Mouse (Mus musculus): ENCODE results near the gene Atp11a. TPM values are rescaled to one million over a fixed set of nuclear protein-coding genes. Genes with fewer than 3 reads are reported as not detected.

Atp11a gene
- polyA plus RNA-seq, 1 experiment from 2014 or later: 7.0 TPM

DNA sequence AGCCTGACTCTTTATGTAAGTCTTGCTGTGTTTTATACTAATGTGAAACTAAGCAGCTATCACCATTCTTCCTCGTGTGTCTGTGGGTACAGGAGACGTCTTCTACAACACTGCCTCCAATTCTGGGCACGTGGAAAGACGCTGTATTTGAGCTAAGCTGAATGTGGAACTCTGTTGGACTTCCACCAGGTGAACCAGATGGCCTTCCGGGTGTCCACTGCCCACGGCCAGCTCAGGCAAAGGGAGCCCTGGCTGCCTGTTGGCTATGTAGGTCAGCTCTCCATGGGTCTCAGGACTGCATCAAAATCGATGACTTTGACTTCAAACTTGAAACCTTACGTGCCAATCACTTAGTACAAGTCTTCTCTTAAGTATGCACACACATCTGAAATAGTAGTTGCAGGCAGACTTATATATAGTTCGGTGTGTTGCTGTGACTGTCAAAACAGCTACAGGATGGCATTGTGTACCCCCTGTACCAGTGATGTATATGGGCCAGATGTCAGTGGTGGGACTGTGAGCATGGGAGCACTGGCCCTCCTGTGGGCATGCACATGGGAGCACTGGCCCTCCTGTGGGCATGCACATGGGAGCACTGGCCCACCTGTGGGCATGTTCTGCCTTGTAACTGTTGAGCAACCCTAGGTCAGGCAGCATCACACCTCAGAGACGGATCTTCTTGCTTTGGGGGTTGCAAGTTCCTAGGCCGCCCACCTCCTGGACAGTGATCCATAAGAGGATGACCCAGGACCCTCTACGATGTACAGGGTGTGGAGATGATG lies 137.2 kb downstream of the Atp11a start:
- Histone ChIP-seq H3K36me3 (ENCODE audit: control insufficient read depth, insufficient read depth, low read length) (no peaks in the 10 kb centered on the region), H3K4me3 (ENCODE audit: low read depth, low read length) (no peak overlapping the region), H3K27me3 (replicated peaks; ENCODE audit: control insufficient read depth, insufficient read depth, low read length) (peaks cover 3% of the 10 kb centered on the region; the same call in 1 of the 2 replicates), H3K27ac (ENCODE audit: low read depth, low read length) (no peak overlapping the region), H3K4me1 (replicated peaks; ENCODE audit: control insufficient read depth, insufficient read depth, low read length) (peaks cover 5% of the 10 kb centered on the region; the same call in 1 of the 2 replicates), H3K9me3 (ENCODE audit: control insufficient read depth, low read length) (no peaks in the 10 kb centered on the region), H3K9ac (ENCODE audit: low read depth, low read length) (no peak overlapping the region), H3K4me2 (no peak overlapping the region)
- ATAC-seq (replicated peaks; ENCODE audit: low FRiP score) (no peak), DNase-seq (ENCODE audit: low spot score) (no peak)
- WGBS: 76% methylated on average over 12 of the region's 12 CpGs

DNA sequence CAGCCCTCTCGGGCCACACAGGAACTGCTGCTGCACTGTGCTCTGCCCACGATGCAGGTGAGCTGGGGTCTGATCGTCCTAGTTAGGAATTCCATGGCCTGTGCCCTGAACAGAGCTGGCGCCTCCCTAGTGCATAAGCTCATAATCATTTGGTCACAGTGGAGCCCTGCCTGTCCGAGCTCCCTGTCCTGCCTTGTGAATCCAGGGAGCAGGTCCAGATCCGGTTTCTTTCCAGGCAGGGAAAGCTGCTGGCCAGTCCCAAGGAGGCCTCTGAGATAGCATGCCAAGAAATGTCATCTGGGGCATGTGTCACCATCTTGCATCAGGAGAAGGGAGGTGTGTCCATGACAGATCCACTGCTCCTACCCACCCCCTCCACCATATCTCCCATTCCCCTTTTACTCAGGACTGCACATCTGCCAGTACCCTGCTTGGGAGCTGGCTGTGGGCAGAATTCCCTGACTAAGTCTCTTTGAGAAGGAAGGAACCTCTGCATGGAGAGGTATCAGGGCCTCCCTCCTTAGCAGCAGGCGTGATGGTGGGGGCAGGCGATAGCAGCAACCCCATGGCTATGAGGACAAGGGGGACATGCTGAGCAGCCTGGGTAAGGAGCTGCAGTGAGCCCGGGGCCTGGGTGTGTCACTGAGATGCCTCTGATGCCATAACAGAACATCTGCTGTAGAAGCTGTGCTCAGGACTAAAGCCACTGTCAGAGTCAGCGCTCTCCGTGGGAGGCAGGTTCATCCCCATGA lies 138.1 kb downstream of the Atp11a start:
- Histone ChIP-seq H3K4me1 (replicated peaks; ENCODE audit: control insufficient read depth, insufficient read depth, low read length) (peaks cover 5% of the 10 kb centered on the region; the same call in 1 of the 2 replicates), H3K4me3 (ENCODE audit: low read depth, low read length) (no peak overlapping the region), H3K27me3 (replicated peaks; ENCODE audit: control insufficient read depth, insufficient read depth, low read length) (peaks cover 2% of the 10 kb centered on the region; the same call in 1 of the 2 replicates), H3K4me2 (no peak overlapping the region), H3K36me3 (ENCODE audit: control insufficient read depth, insufficient read depth, low read length) (no peaks in the 10 kb centered on the region), H3K27ac (ENCODE audit: low read depth, low read length) (no peak overlapping the region), H3K9ac (ENCODE audit: low read depth, low read length) (no peak overlapping the region), H3K9me3 (ENCODE audit: control insufficient read depth, low read length) (no peaks in the 10 kb centered on the region)
- ATAC-seq (replicated peaks; ENCODE audit: low FRiP score): no peak
- 74% methylated on average over 11 of the region's 11 CpGs for WGBS
- DNase-seq (ENCODE audit: low spot score): no peak

DNA sequence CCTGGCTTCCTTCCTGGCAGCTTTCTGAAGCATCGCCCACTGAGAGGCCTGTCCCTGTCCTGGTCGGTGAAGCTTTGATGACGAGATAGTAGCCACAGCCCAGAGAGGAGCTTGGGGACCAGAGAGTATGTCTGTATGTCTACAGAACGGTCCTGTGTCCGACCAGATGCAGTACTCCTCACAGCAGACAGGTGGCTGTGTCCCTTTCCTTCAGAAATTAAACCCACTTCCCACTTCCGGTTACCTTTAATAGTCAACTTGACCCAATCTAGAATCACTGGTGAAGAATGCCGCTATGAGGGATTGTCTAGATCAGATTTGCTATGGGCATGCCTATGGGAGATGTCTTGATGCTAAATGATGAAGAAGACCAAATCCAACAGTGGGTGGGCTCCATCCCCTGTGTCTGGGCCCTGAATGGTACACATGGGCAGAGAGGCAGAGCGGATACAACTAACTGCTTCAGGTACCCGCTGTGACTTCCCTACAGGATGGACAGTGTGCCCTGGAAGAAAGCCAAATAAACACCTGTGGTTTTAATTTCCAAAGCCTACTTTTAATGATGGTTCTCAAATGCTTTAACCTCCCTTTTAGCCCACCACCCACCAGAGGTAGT lies 138.8 kb downstream of the Atp11a start:
- H3K36me3 ChIP-seq (ENCODE audit: control insufficient read depth, insufficient read depth, low read length): no peaks in the 10 kb centered on the region
- no peaks in the 10 kb centered on the region; the same call in 1 of the 2 replicates for H3K27me3 ChIP-seq (replicated peaks; ENCODE audit: control insufficient read depth, insufficient read depth, low read length)
- peaks cover 5% of the 10 kb centered on the region; the same call in 1 of the 2 replicates for H3K4me1 ChIP-seq (replicated peaks; ENCODE audit: control insufficient read depth, insufficient read depth, low read length)
- H3K9me3 ChIP-seq (ENCODE audit: control insufficient read depth, low read length): no peaks in the 10 kb centered on the region
- no peak overlapping the region for H3K27ac ChIP-seq (ENCODE audit: low read depth, low read length)
- no peak overlapping the region for H3K4me2 ChIP-seq
- ATAC-seq (replicated peaks; ENCODE audit: low FRiP score) (no peak), DNase-seq (ENCODE audit: low spot score) (no peak)
- no peak overlapping the region for H3K4me3 ChIP-seq (ENCODE audit: low read depth, low read length)
- WGBS: 70% methylated on average over 9 of the region's 9 CpGs
- H3K9ac ChIP-seq (ENCODE audit: low read depth, low read length): no peak overlapping the region

DNA sequence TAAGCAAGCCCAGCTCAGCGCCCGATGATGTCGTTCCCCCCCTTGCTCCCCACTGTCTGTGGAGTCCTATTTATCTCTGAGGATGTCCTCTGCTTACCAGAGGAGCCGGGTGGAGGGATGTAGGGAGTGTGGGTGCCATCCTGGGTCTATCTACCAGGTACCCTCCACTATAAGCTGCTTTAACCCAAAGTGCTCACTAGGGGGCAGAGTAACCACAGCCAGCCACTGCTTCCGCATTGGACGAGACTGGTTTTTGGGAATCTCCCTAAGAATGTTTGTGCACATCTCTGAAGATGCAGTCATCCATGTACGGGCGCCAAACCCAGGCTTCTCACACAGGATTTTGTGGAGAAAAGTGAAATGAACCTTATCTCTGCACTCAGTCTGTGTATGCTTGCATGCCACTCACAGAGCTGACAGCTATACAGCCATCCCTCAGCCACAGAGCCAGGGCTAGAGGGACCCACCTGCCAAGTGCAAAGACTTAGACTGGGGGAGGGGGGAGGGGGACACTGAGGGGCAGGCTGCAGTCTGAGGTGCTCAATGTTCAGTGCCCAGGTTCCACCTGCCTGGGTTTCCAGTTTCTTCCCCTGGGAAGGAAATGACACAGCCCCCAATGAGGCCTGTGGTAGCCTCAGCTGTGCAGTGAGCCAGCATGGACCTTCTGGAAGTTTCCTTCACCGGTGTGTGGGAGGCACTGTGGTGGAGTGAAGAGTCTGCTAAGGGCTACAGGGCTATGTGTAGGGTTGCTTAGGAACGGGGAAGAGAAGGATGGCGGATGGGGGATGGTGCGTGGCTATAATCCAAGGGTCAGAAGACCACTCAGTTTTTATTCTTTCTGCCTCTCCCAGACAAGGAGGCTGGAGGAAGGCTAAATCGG lies 139.9 kb downstream of the Atp11a start:
- Histone ChIP-seq H3K4me2 (no peak overlapping the region), H3K4me3 (ENCODE audit: low read depth, low read length) (no peak overlapping the region), H3K36me3 (ENCODE audit: control insufficient read depth, insufficient read depth, low read length) (no peaks in the 10 kb centered on the region), H3K9me3 (ENCODE audit: control insufficient read depth, low read length) (no peaks in the 10 kb centered on the region), H3K27ac (ENCODE audit: low read depth, low read length) (no peak overlapping the region), H3K9ac (ENCODE audit: low read depth, low read length) (no peak overlapping the region), H3K4me1 (replicated peaks; ENCODE audit: control insufficient read depth, insufficient read depth, low read length) (peaks cover 5% of the 10 kb centered on the region; the same call in 1 of the 2 replicates), H3K27me3 (replicated peaks; ENCODE audit: control insufficient read depth, insufficient read depth, low read length) (no peaks in the 10 kb centered on the region; the same call in 1 of the 2 replicates)
- ATAC-seq (replicated peaks; ENCODE audit: low FRiP score) (no peak), DNase-seq (ENCODE audit: low spot score) (no peak)
- WGBS: 46% methylated on average over 13 of the region's 13 CpGs

DNA sequence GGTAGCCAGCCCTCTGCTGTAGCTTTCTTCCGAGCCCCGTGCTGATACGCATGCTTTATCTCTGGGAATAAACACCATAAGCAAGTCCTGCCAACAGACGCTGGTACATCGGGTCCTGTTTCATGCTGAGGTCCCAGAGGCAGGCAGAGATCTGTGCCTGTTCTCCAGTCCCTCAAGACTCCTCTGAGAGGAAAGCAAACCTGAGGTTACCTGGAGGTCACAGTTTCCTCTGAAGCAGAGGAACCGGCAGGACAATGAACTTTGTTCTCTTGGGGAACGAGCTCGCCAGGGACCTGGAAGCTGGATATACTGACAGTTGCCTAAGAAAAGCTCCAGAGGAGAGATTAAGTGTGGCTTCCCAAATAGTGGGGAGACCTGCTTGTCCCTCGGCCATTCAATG lies 141.0 kb downstream of the Atp11a start:
- Histone ChIP-seq H3K4me1 (replicated peaks; ENCODE audit: control insufficient read depth, insufficient read depth, low read length) (peaks cover 5% of the 10 kb centered on the region; the same call in 1 of the 2 replicates), H3K36me3 (ENCODE audit: control insufficient read depth, insufficient read depth, low read length) (no peaks in the 10 kb centered on the region), H3K9me3 (ENCODE audit: control insufficient read depth, low read length) (no peaks in the 10 kb centered on the region), H3K27ac (ENCODE audit: low read depth, low read length) (no peak overlapping the region), H3K4me2 (no peak overlapping the region), H3K27me3 (replicated peaks; ENCODE audit: control insufficient read depth, insufficient read depth, low read length) (no peaks in the 10 kb centered on the region), H3K9ac (ENCODE audit: low read depth, low read length) (no peak overlapping the region), H3K4me3 (ENCODE audit: low read depth, low read length) (no peak overlapping the region)
- 51% methylated on average over 9 of the region's 9 CpGs for WGBS
- no peak for ATAC-seq (replicated peaks; ENCODE audit: low FRiP score)
- DNase-seq (ENCODE audit: low spot score): no peak

DNA sequence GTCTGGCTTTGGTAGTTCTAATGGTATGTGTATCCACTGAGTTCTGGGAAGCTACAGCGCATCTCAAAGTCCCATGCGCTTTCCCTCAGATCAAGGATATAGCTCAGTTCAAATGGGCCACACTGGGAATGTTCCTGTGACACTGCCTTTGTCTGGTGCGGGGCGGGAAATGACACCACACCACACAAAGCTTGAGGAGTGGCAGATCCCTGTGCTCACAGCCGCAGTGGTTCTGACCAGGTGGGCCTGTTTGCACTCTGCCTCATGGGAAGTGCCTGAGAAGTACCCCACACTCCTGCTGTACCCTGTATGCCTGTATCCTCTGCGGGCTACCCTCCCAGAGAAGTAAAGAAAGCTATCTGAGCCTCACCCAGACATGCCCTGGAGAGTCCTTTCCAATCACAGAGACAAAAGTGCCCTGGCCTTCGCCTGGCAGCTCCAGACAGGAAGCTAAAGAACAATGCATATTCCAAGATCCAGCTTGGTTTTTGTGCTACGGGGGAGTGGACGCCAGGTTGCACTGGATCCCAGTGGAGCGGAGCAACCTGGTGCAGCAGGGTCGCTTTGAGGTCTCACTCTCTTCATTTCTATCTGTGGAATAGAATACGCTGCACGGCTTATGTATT lies 147.1 kb downstream of the Atp11a start:
- no peak overlapping the region for H3K4me2 ChIP-seq
- no peaks in the 10 kb centered on the region for H3K27me3 ChIP-seq (replicated peaks; ENCODE audit: control insufficient read depth, insufficient read depth, low read length)
- no peak overlapping the region; the same call in 1 of the 2 replicates for H3K27ac ChIP-seq (ENCODE audit: low read depth, low read length)
- no peaks in the 10 kb centered on the region; the same call in 1 of the 2 replicates for H3K4me1 ChIP-seq (replicated peaks; ENCODE audit: control insufficient read depth, insufficient read depth, low read length)
- no peaks in the 10 kb centered on the region for H3K36me3 ChIP-seq (ENCODE audit: control insufficient read depth, insufficient read depth, low read length)
- DNase-seq (ENCODE audit: low spot score): no peak
- ATAC-seq (replicated peaks; ENCODE audit: low FRiP score): no peak
- WGBS: 82% methylated on average over 13 of the region's 13 CpGs
- no peaks in the 10 kb centered on the region for H3K9me3 ChIP-seq (ENCODE audit: control insufficient read depth, low read length)
- no peak overlapping the region for H3K4me3 ChIP-seq (ENCODE audit: low read depth, low read length)
- no peak overlapping the region for H3K9ac ChIP-seq (ENCODE audit: low read depth, low read length)

DNA sequence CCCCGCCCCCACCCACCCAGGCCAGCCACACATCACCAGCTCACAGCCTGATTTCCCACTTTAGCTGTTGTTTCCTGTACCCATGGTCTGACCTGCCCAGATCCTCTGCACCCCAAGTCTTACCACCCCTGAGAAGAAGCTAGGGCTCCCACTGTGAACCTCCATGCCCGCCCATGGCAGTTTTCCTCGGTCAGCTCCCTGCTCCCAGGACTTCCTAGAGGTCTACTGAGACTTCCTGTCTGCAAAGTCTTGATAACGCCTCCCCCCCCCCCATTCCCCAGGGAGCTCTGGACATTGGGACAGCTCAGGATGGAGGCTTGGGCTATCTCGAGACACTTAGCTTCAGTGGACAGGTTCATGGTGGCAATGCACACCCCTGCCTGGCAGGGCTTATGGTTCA lies 148.3 kb downstream of the Atp11a start:
- no peaks in the 10 kb centered on the region for H3K27me3 ChIP-seq (replicated peaks; ENCODE audit: control insufficient read depth, insufficient read depth, low read length)
- no peak overlapping the region for H3K9ac ChIP-seq (ENCODE audit: low read depth, low read length)
- ATAC-seq (replicated peaks; ENCODE audit: low FRiP score): no peak
- DNase-seq (ENCODE audit: low spot score): no peak
- H3K4me2 ChIP-seq: no peak overlapping the region
- no peaks in the 10 kb centered on the region for H3K36me3 ChIP-seq (ENCODE audit: control insufficient read depth, insufficient read depth, low read length)
- H3K4me3 ChIP-seq (ENCODE audit: low read depth, low read length): no peak overlapping the region
- H3K4me1 ChIP-seq (replicated peaks; ENCODE audit: control insufficient read depth, insufficient read depth, low read length): no peaks in the 10 kb centered on the region
- 49% methylated on average over 5 of the region's 5 CpGs for WGBS
- no peaks in the 10 kb centered on the region for H3K9me3 ChIP-seq (ENCODE audit: control insufficient read depth, low read length)
- no peak overlapping the region for H3K27ac ChIP-seq (ENCODE audit: low read depth, low read length)

All from liver, embryonic 11.5 days (tissue).